Mouse (Mus musculus) heart, adult 9 months (tissue): ENCODE data around the gene Agxt.

Source experiments
- DNase-seq, 2 experiments: peaks; one replicate each; pipeline ENCODE4 v3.0.0; 2022; ENCODE audit warnings: low spot score in 2 of 2

Agxt gene

DNA sequence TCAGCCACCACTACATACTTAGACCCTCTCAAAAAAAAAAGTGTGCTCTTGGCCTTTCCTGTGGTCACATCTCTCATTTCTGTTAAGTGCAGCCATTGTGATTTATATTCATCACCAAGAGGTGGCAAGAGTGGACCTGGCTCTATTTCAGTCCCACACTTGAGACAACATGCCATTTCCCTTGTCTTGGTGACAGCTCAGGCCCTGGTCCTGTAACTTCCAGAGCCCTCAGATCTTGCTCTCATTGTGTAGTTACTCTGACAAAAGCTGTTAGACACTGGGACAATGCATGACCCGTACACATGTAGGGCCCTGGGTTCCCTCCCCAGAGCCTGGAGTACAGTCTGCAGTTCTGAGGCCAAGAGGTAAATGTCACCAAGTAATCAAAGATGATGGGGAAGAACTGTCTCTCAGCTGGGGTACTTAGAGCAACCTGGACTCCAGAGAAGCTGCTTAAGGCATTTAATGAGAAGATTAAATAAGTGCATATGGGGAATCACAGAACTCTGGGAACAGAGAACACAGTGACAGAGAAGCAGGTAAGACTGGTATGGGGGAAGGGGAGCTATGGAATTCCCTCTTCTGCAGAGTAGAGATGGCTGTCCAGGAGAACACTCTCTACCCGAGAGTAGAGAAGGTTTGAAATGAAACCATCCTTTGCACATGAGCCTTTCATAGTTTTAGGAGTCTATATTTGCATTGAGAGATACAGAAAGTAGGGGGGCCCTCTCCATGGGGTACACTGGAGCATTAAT, 16.0 kb downstream of the Agxt start:
- DNase-seq: no peak

GRCm38 (mm10) chr1:93157566-93157965, 22.5 kb downstream of the Agxt start:
- DNase-seq: no peak

- DNase-seq: no peak
Measured at GRCm38 (mm10) chr1:93158916-93159315, 23.9 kb downstream of the Agxt start.

- no peak for DNase-seq
Measured at GRCm38 (mm10) chr1:93159566-93160500, 24.8 kb downstream of the Agxt start.

- no peak for DNase-seq
Measured at GRCm38 (mm10) chr1:93160501-93161133, 25.6 kb downstream of the Agxt start, which contains the start of gene 2310007B03Rik. TSS of gene 2310007B03Rik (minus strand) at chr1:93160948.

DNA sequence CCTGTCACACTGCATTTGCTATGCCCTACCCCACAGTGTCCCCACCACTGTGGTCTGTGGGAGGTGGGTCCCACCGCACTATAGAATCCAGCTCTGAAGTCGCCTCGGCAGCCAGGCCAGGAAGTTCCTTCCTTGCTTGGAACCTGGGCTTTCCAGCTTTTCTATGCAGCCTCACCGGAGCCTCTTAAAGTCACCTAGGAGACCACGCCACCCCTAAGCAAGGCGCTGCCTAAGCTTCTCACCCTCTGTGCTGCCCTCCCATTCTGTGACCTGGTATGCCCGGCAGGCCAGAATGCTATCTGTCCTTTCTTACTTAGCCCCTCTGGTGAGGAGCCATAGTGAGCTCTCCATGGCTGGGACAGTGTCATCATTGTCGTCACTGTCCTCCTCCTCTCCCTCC, 26.3 kb downstream of the Agxt start:
- no peak for DNase-seq

GRCm38 (mm10) chr1:93161921-93162320, 26.9 kb downstream of the Agxt start:
- no peak for DNase-seq

GRCm38 (mm10) chr1:93162588-93162987, 27.5 kb downstream of the Agxt start:
- no peak for DNase-seq

DNA sequence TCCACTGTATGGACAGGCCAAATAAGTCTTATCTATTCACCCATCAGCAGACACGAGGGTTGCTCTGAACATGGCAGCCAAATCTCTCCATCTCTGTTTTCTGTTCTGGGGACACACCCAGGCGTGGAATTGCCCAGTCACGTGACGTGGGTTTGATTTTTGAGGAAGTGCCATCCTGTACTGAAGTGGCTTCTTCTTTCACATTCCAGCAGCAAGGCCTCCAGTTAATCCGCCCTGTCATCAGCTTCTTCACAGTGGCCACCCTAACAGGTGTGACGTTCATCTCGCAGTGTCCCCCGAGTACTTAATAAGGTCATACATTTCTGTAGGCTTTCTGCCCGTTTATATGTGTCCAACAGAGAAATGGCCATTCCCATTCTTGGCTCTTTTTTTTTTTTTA, 30.4 kb downstream of the Agxt start:
- no peak for DNase-seq

DNA sequence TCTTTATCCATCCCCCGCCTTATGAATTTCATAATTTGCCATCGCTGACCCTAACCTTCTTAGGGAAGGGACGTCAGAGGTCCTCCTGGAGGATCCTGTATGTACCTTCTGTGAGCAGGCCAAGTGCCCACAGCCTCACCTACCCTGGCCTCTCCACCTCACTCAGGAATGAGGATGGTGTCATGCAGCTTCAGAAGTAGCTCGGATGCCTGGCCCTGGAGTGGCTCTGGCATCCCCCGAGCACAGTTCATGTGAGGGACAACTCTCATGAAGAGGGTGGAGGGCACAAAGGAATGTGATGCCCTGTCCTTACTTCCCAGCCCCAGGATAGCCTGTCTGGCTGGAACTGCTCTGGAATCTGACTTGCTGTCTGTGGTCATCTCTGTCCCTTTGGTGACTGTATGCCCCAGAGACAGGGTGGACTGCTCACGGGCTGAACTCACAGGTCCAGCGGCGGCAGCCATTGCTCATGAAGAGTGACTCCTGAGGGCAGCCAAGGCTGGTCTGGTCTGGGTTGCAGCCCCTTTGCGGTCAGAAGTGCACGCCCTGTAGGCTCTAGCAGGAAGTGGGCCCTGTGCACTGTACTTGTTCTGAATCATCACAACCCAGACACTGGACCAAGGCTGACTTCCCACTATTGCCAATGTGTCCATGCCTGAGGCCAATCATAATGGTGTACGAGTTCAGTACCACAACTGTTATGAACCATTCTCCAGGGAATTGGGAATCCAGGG, 31.5 kb downstream of the Agxt start:
- no peak for DNase-seq

GRCm38 (mm10) chr1:93168295-93168775, 33.3 kb downstream of the Agxt start, which contains the start of gene Crocc2:
TSS of gene Crocc2 (plus strand) at chr1:93168725.
- DNase-seq: no peak

DNA sequence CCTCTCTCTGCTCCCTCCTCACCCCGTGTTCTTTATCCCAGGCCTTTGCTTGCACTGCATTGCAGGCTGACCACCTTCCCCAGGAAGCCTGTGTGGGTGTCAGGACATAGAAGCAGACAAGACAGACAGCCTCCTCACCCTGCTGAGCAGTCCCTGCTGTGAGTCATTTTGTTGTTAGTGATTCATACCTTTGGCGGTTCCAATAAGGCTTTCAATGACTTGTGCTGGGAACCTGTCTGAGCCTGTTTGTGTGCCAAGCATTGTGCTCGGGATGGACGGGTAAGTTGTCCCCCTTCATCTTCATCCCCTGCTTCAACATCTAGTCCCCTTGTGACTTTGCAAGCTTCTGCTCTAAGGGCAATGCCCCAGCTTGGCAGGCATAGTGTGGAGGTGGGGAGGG, 38.6 kb downstream of the Agxt start:
- no peak for DNase-seq

- DNase-seq: peak; percentile 41 to 69
Measured at GRCm38 (mm10) chr1:93174399-93174798, 39.4 kb downstream of the Agxt start.

- DNase-seq: no peak
Measured at GRCm38 (mm10) chr1:93175849-93176248, 40.8 kb downstream of the Agxt start.

DNA sequence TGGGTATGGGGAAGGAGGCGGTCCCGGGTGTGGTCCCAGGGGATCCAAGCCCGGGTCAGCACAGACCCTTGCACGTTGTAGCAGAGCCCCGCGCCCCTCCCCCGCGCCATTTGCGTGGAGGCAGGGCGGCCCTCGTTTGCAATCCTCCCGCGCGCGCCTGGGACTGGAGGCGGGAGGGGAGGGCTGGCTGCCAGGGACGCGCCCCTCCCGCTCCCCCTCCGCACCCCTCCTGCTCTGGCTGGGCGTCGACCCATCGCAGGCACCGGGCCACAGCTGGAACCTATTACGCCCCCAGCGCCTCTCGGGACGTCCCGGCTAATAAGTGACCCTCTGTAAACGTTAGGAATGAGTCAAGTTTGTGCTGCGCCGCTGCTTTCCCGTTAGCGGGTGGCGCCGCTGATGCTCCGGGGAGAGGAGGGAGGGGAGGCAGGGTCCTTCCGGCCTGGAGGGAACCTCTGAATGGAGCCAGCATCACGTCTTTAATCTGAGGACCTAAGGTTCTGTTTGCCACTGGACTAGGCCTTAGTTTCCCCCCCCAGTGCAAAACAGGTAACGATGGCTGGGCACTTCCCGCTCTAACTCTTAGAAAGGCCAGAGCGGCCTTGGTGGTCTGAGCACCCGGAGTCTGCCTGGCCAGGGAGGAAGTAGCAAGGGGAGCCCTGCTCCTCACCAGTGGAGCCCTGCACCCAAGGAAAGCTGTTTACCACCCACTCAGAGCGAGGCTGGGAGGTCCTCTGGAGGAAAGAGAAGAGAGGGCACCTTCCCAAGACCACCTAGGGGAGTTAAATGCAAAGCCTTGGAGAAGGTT, 41.7 kb downstream of the Agxt start:
- DNase-seq: peak; percentile 56 to 72

DNA sequence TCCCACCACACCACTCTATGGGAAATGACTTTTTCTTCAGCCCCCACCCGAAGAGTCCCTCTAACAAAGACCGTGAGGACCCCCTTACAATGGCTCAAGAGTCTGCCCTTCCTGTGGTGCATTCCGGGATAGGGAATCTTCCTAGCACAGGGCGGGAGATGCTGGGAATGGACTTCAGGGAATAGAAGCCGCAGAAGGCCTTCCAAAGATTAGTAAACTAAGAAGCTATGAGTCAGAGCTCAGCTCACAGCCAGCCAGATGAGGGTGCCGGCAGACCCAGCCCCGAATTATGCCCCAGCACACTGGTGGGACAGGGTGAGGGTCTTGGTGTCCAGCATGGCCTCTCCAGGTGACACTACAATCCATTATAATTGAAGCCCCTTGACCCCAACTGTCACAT, 47.2 kb downstream of the Agxt start:
- DNase-seq: no peak

DNA sequence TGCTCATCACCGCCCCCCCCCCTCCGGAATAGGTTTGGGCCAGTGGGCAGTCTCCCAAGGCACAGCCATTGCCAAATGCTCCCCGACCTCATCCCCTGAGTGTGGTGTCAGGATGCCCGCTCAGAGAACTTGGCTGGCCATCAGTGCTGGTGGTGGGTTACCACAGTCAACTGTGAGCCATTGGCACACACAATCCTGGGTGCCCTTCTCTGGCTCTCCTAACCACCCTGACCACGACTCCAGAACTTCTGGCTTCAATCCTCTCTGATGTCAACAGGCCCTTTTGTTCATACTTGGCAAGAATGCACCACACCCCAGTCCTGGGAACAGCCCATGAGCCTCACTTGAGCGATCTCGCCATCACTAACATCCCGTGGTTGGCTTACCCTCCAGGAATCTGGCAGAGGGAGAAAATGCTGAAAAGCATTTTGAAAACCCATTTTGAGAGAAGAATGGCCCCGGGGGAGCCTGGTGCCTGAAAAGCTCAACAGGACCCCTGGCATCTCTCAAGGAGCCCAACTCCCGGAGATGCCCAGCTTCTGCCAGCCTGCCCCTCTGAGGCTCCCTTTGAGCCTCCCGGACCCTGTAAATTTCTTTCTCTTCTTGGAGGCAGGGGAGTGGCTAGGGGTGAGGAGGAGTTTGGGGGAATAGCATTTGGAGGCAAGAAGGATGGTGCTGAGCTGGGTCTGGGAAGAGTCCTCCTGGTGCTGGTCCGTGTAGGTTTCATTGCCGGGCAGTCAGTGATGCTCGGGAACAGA, 49.2 kb downstream of the Agxt start:
- DNase-seq: no peak

GRCm38 (mm10) chr1:93190726-93191305, 55.8 kb downstream of the Agxt start:
- DNase-seq: no peak

GRCm38 (mm10) chr1:93194961-93195360, 59.9 kb downstream of the Agxt start:
- no peak for DNase-seq
